Mouse (Mus musculus) kidney, postnatal 0 days (tissue): ENCODE results near the gene Vcam1. TPM values are rescaled to one million over a fixed set of nuclear protein-coding genes. Genes with fewer than 3 reads are reported as not detected.
A peak's percentile ranks its signal among the peaks of the same experiment; 100 is the strongest.

Source experiments
- ATAC-seq: fragments of 200-750 bp; cut with Nextera tagmentation; replicated peaks from 2 replicates; pipeline ENCODE4 v1.8.0; 2017; ENCODE audit warnings: low read depth, moderate number of reproducible peaks, moderate TSS enrichment, moderate library complexity; ENCODE audit not compliant: low FRiP score
- DNase-seq: peaks from one replicate; pipeline ENCODE4 v3.0.0-alpha.2; 2016; ENCODE audit warnings: low spot score
- H3K27ac ChIP-seq: fragments of 300-500 bp; sonication (generic); 2 replicates; pipeline ENCODE4 v1.5.1; 2014; ENCODE audit warnings: mild to moderate bottlenecking
- H3K27me3 ChIP-seq: fragments of 300-500 bp; sonication (generic); 2 replicates; pipeline ENCODE4 v1.6.1; 2014; ENCODE audit warnings: low read length, mixed read lengths; ENCODE audit not compliant: insufficient read depth
- H3K36me3 ChIP-seq: fragments of 300-500 bp; sonication (generic); 2 replicates; pipeline ENCODE4 v1.6.1; 2014; ENCODE audit warnings: low read length, mixed read lengths; ENCODE audit not compliant: insufficient read depth
- H3K4me1 ChIP-seq: fragments of 300-500 bp; sonication (generic); replicated peaks from 2 replicates; pipeline ENCODE4 v1.6.1; 2014; ENCODE audit warnings: antibody characterized with exemption, low read length, mixed read lengths; ENCODE audit not compliant: insufficient read depth
- H3K4me2 ChIP-seq: fragments of 300-500 bp; sonication (generic); 2 replicates; pipeline ENCODE4 v1.6.1; 2014; ENCODE audit warnings: mild to moderate bottlenecking, low read length, moderate library complexity, mixed read lengths
- H3K4me3 ChIP-seq: fragments of 300-500 bp; sonication (generic); replicated peaks from 2 replicates; pipeline ENCODE4 v1.5.1; 2014; ENCODE audit warnings: low read depth, low read length
- H3K9ac ChIP-seq: fragments of 300-500 bp; sonication (generic); 2 replicates; pipeline ENCODE4 v1.6.1; 2014; ENCODE audit warnings: low read depth, low read length
- H3K9me3 ChIP-seq: fragments of 300-500 bp; sonication (generic); replicated peaks from 2 replicates; pipeline ENCODE4 v1.6.1; 2016; ENCODE audit warnings: low read length, inconsistent platforms, mixed read lengths
- CTCF ChIP-seq: IDR thresholded peaks from 2 replicates; pipeline ENCODE4 v1.5.1; 2016; ENCODE audit warnings: antibody characterized with exemption, low read depth, mild to moderate bottlenecking, moderate library complexity
- WGBS: fragments of 180-500 bp; shearing (Covaris S2); extraction: QIAGEN DNeasy Blood & Tissue Kit; methylation state at CpG from one replicate; pipeline ENCODE4 v1.1.7; 2014; 5-methylcytosine and 5-hydroxymethylcytosine counted together
- polyA plus RNA-seq: library from polyadenylated mRNA; unstranded; fragments of >200 nt; fragmentation: Nextera tagmentation; extraction: Ambion mirVana; gene quantifications from 2 replicates; pipeline ENCODE4 v1.2.1, GENCODE M21; 2015

The Vcam1 gene
- polyA plus RNA-seq, 1 experiment from 2014 or later: 22.3 TPM

GRCm38 (mm10) chr3:116128311-116129204, 930 bp downstream of the Vcam1 start:
- Histone ChIP-seq H3K9me3 (no peaks in the 10 kb centered on the region), H3K4me3 (peak overlapping the region; percentile 23), H3K4me2 (peak overlapping the region; percentile 57), H3K9ac (0 out of 2 replicates have a peak overlapping the region, but pooled peaks have one; percentile 8), H3K36me3 (no peaks in the 10 kb centered on the region), H3K4me1 (peaks cover 3% of the 10 kb centered on the region; the same call in 1 of the 2 replicates), H3K27me3 (no peaks in the 10 kb centered on the region), H3K27ac (no peak overlapping the region)
- ATAC-seq (no peak), DNase-seq (no peak)
- 62% methylated on average over 18 of the region's 18 CpGs for WGBS
- TF ChIP-seq CTCF: no peak

GRCm38 (mm10) chr3:116127836-116128235, 1.7 kb downstream of the Vcam1 start:
- Histone ChIP-seq H3K27me3 (no peaks in the 10 kb centered on the region), H3K9ac (no peak overlapping the region), H3K27ac (no peak overlapping the region), H3K4me1 (peaks cover 3% of the 10 kb centered on the region; the same call in 1 of the 2 replicates), H3K9me3 (no peaks in the 10 kb centered on the region), H3K4me3 (peak overlapping the region; percentile 23; the same call in 1 of the 2 replicates), H3K4me2 (peak overlapping the region; percentile 57), H3K36me3 (no peaks in the 10 kb centered on the region)
- ATAC-seq (no peak), DNase-seq (no peak)
- 61% methylated on average over 3 of the region's 3 CpGs for WGBS
- no peak for TF ChIP-seq CTCF

- Histone ChIP-seq H3K4me1 (peaks cover 3% of the 10 kb centered on the region; the same call in 1 of the 2 replicates), H3K9ac (no peak overlapping the region), H3K36me3 (no peaks in the 10 kb centered on the region), H3K4me3 (no peak overlapping the region; the same call in 1 of the 2 replicates), H3K9me3 (no peaks in the 10 kb centered on the region), H3K27me3 (no peaks in the 10 kb centered on the region), H3K4me2 (peak overlapping the region; percentile 34), H3K27ac (no peak overlapping the region)
- WGBS: 19% methylated on average over 2 of the region's 2 CpGs
- TF ChIP-seq CTCF: no peak
- ATAC-seq: no peak
- DNase-seq: no peak
Observed at GRCm38 (mm10) chr3:116127281-116127680, 2.2 kb downstream of the Vcam1 start.

- DNase-seq: no peak
- no peaks in the 10 kb centered on the region for H3K9me3 ChIP-seq
- H3K4me2 ChIP-seq: peak overlapping the region; percentile 34; the same call in 1 of the 2 replicates
- H3K4me3 ChIP-seq: no peak overlapping the region; the same call in 1 of the 2 replicates
- WGBS: 70% methylated on average over 7 of the region's 7 CpGs
- TF ChIP-seq CTCF: no peak
- peaks cover 3% of the 10 kb centered on the region; the same call in 1 of the 2 replicates for H3K4me1 ChIP-seq
- H3K9ac ChIP-seq: no peak overlapping the region
- ATAC-seq: no peak
- H3K27ac ChIP-seq: no peak overlapping the region
- H3K27me3 ChIP-seq: no peaks in the 10 kb centered on the region
- no peaks in the 10 kb centered on the region for H3K36me3 ChIP-seq
Observed at GRCm38 (mm10) chr3:116126508-116127190, 2.8 kb downstream of the Vcam1 start.

- peaks cover 3% of the 10 kb centered on the region; the same call in 1 of the 2 replicates for H3K4me1 ChIP-seq
- no peak for TF ChIP-seq CTCF
- H3K4me2 ChIP-seq: no peak overlapping the region
- no peaks in the 10 kb centered on the region for H3K9me3 ChIP-seq
- no peaks in the 10 kb centered on the region for H3K27me3 ChIP-seq
- no peaks in the 10 kb centered on the region for H3K36me3 ChIP-seq
- H3K4me3 ChIP-seq: no peak overlapping the region
- DNase-seq (no peak), ATAC-seq (no peak)
- no peak overlapping the region for H3K9ac ChIP-seq
- no peak overlapping the region for H3K27ac ChIP-seq
- 46% methylated on average over 4 of the region's 4 CpGs for WGBS
Observed at GRCm38 (mm10) chr3:116126070-116126469, 3.4 kb downstream of the Vcam1 start.

- H3K4me2 ChIP-seq: no peak overlapping the region
- DNase-seq: no peak
- H3K27ac ChIP-seq: no peak overlapping the region
- 88% methylated on average over 3 of the region's 3 CpGs for WGBS
- no peak overlapping the region for H3K9ac ChIP-seq
- no peak for ATAC-seq
- H3K4me3 ChIP-seq: no peak overlapping the region
- no peak for TF ChIP-seq CTCF
- no peaks in the 10 kb centered on the region for H3K27me3 ChIP-seq
- no peaks in the 10 kb centered on the region for H3K9me3 ChIP-seq
- no peaks in the 10 kb centered on the region for H3K36me3 ChIP-seq
- H3K4me1 ChIP-seq: peaks cover 3% of the 10 kb centered on the region; the same call in 1 of the 2 replicates
Observed at GRCm38 (mm10) chr3:116123827-116124226, 5.7 kb downstream of the Vcam1 start.
